Mouse (Mus musculus): ENCODE measurements around the gene Krtap4-7. TPM values are rescaled to one million over a fixed set of nuclear protein-coding genes. Genes with fewer than 3 reads are reported as not detected.
A peak's percentile ranks its signal among the peaks of the same experiment; 100 is the strongest.

Gene Krtap4-7
- polyA plus RNA-seq, 1 experiment from 2014 or later = not detected

DNA sequence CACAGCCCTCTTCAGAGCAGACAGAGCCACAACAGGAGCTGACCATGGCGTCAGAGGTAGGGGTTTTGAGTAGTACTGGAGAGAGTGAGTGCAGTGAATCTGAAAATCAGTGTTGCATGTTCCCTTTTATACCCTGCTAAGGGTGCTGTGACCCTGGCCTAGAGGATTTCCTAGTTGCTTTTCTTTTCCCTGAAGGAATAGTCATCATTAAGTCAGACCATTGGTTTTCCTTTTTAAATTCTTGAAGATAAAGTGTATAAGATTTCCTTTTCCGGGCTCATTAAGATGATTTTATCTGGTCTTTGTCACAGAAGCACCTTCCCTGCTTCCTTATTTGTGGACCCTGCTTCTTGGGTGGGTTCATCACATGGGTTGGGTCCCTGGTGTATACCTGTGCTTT, 6.2 kb upstream of the Krtap4-7 start, which contains the start of gene Gm11555:
Gene Gm11555, minus strand, starts transcription at position 101 of the 400 bp plus-strand sequence.
- Histone ChIP-seq H3K4me1 (ENCODE audit: control insufficient read depth, insufficient read depth, low read length) (no peaks in the 10 kb centered on the region), H3K27me3 (ENCODE audit: control insufficient read depth, insufficient read depth, low read length) (no peaks in the 10 kb centered on the region), H3K9ac (ENCODE audit: low read length) (no peak within 1 kb of the TSS), H3K27ac (ENCODE audit: low read depth, low read length) (no peak within 1 kb of the TSS), H3K9me3 (ENCODE audit: control insufficient read depth, low read length) (no peaks in the 10 kb centered on the region), H3K36me3 (ENCODE audit: control insufficient read depth, insufficient read depth, low read length) (no peaks in the 10 kb centered on the region), H3K4me3 (ENCODE audit: low read depth, low read length) (no peak within 1 kb of the TSS), H3K4me2 (no peak within 1 kb of the TSS)
- ATAC-seq (ENCODE audit: low FRiP score) = no peak
- no peak for DNase-seq (ENCODE audit: low spot score, missing footprints)
- WGBS = 81% methylated on average over 2 of the region's 2 CpGs

DNA sequence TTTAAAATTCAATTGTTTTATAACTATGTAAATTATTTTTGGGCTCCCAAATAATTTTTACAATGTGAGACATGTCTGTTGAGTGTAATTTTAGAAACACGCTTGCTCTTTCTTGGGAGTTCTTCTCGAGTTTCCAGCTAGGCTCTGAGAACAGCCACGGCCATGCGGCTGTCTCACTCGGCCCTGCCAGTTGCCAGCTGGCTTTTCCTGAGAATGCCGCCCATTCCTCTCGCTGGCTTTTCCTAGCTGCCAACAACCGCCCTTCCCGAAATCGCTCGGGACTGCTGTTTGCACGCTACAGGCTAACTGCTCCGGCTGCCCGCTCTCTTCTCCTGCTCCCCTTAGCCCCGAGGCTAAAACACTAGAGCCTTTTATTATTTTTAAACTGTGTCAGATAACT, 2.6 kb upstream of the Krtap4-7 start:
- Histone ChIP-seq H3K9ac (ENCODE audit: low read length) (no peak overlapping the region), H3K4me1 (ENCODE audit: control insufficient read depth, insufficient read depth, low read length) (no peaks in the 10 kb centered on the region), H3K36me3 (ENCODE audit: control insufficient read depth, insufficient read depth, low read length) (no peaks in the 10 kb centered on the region), H3K9me3 (ENCODE audit: control insufficient read depth, low read length) (no peaks in the 10 kb centered on the region), H3K4me3 (ENCODE audit: low read depth, low read length) (no peak overlapping the region), H3K4me2 (no peak overlapping the region), H3K27me3 (ENCODE audit: control insufficient read depth, insufficient read depth, low read length) (no peaks in the 10 kb centered on the region), H3K27ac (ENCODE audit: low read depth, low read length) (no peak overlapping the region)
- DNase-seq (ENCODE audit: low spot score, missing footprints) (no peak), ATAC-seq (ENCODE audit: low FRiP score) (no peak)
- 92% methylated on average over 15 of the region's 15 CpGs for WGBS

GRCm38 (mm10) chr11:99644351-99644750, 462 bp upstream of the Krtap4-7 start:
- DNase-seq (ENCODE audit: low spot score, missing footprints) = no peak
- no peak overlapping the region for H3K4me2 ChIP-seq
- H3K4me3 ChIP-seq (ENCODE audit: low read depth, low read length) = no peak overlapping the region
- no peaks in the 10 kb centered on the region for H3K36me3 ChIP-seq (ENCODE audit: control insufficient read depth, insufficient read depth, low read length)
- H3K9ac ChIP-seq (ENCODE audit: low read length) = no peak overlapping the region
- H3K27ac ChIP-seq (ENCODE audit: low read depth, low read length) = no peak overlapping the region
- H3K4me1 ChIP-seq (ENCODE audit: control insufficient read depth, insufficient read depth, low read length) = no peaks in the 10 kb centered on the region
- 86% methylated on average over 3 of the region's 3 CpGs for WGBS
- ATAC-seq (ENCODE audit: low FRiP score) = no peak
- no peaks in the 10 kb centered on the region for H3K27me3 ChIP-seq (ENCODE audit: control insufficient read depth, insufficient read depth, low read length)
- no peaks in the 10 kb centered on the region for H3K9me3 ChIP-seq (ENCODE audit: control insufficient read depth, low read length)

DNA sequence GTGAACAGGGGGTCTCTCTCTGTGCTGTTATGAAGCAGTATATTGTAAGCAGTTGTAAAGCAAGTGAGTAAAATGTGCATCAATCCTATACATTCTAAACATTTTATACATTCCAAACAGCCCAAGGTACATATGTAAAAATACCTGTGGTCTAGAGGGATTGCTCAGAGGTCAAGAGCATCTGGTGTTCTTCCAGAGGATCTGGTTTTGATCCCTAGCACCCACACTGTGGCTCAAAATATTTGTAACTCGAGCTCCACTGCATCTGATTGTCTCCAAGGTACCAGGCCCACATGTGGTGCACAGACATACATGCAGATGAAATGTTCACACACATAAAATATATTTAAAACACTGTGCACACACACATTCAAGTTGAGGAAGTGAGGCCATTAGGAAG, 3.0 kb downstream of the Krtap4-7 start:
- ATAC-seq (ENCODE audit: low FRiP score) (no peak), DNase-seq (ENCODE audit: low spot score, missing footprints) (no peak)
- H3K4me2 ChIP-seq = no peak overlapping the region
- no peak overlapping the region for H3K4me3 ChIP-seq (ENCODE audit: low read depth, low read length)
- no peaks in the 10 kb centered on the region for H3K9me3 ChIP-seq (ENCODE audit: control insufficient read depth, low read length)
- H3K4me1 ChIP-seq (ENCODE audit: control insufficient read depth, insufficient read depth, low read length) = no peaks in the 10 kb centered on the region
- H3K27me3 ChIP-seq (ENCODE audit: control insufficient read depth, insufficient read depth, low read length) = no peaks in the 10 kb centered on the region
- no peaks in the 10 kb centered on the region for H3K36me3 ChIP-seq (ENCODE audit: control insufficient read depth, insufficient read depth, low read length)
- H3K9ac ChIP-seq (ENCODE audit: low read length) = no peak overlapping the region
- H3K27ac ChIP-seq (ENCODE audit: low read depth, low read length) = no peak overlapping the region
- 61% methylated on average over 1 of the region's 1 CpGs for WGBS

DNA sequence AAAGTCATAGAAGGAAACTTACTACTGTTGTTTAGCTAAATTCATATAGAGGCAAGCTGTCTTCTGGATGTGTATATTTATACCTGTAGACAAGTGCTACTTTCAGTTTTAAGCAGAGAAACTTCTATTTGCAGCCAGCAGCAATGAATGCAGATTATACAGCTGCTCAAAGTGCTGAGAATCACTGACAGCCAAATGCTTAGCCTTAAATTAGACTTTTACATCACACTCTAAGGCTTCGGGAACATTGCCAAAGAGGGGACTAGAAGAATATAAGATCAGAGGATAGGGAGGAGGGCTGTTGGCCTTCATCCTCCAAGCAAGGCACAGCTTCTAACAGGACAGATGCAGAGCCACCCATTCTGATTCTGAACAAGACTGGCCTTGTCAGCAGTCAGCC, 6.8 kb downstream of the Krtap4-7 start:
- H3K27me3 ChIP-seq (ENCODE audit: control insufficient read depth, insufficient read depth, low read length) = no peaks in the 10 kb centered on the region
- ATAC-seq (ENCODE audit: low FRiP score) = no peak
- H3K4me1 ChIP-seq (ENCODE audit: control insufficient read depth, insufficient read depth, low read length) = no peaks in the 10 kb centered on the region
- WGBS = 92% methylated on average over 1 of the region's 1 CpGs
- no peak overlapping the region for H3K9ac ChIP-seq (ENCODE audit: low read length)
- no peak overlapping the region for H3K27ac ChIP-seq (ENCODE audit: low read depth, low read length)
- H3K4me2 ChIP-seq = no peak overlapping the region
- no peaks in the 10 kb centered on the region for H3K9me3 ChIP-seq (ENCODE audit: control insufficient read depth, low read length)
- no peak overlapping the region for H3K4me3 ChIP-seq (ENCODE audit: low read depth, low read length)
- H3K36me3 ChIP-seq (ENCODE audit: control insufficient read depth, insufficient read depth, low read length) = no peaks in the 10 kb centered on the region
- DNase-seq (ENCODE audit: low spot score, missing footprints) = no peak

GRCm38 (mm10) chr11:99634653-99635134, 9.2 kb downstream of the Krtap4-7 start, which contains the start of gene Krtap4-2:
Gene Krtap4-2 (minus strand): TSS chr11:99635084.
- Histone ChIP-seq H3K27ac (ENCODE audit: low read depth, low read length) (no peak within 1 kb of the TSS), H3K4me3 (ENCODE audit: low read depth, low read length) (no peak within 1 kb of the TSS), H3K9me3 (ENCODE audit: control insufficient read depth, low read length) (no peaks in the 10 kb centered on the region)

DNA sequence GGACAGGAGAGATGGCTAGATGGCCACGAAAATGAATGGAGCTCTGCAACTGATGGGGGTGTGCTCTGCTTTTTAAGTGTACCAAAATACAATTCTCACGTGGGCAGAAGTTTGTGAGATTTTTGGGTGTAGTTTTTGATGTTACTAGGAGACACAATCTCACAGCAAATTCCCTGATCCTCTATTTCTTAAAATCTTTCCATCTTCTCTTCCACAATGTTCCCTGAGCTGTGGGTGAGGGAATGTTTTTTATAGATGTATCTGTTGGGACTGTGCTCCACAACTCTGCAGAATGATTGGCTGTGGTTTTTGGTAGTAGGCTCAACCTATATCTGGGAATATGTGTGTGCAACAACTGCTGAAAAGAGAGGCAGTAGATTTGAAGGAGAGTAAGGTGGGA, 10.6 kb downstream of the Krtap4-7 start:
- H3K4me3 ChIP-seq (ENCODE audit: low read depth, low read length) = no peak overlapping the region
- H3K4me1 ChIP-seq (ENCODE audit: control insufficient read depth, insufficient read depth, low read length) = no peaks in the 10 kb centered on the region
- DNase-seq (ENCODE audit: low spot score, missing footprints) = no peak
- H3K9ac ChIP-seq (ENCODE audit: low read length) = no peak overlapping the region
- ATAC-seq (ENCODE audit: low FRiP score) = no peak
- no peaks in the 10 kb centered on the region for H3K9me3 ChIP-seq (ENCODE audit: control insufficient read depth, low read length)
- WGBS = 79% methylated on average over 2 of the region's 2 CpGs
- H3K27ac ChIP-seq (ENCODE audit: low read depth, low read length) = no peak overlapping the region
- H3K27me3 ChIP-seq (ENCODE audit: control insufficient read depth, insufficient read depth, low read length) = no peaks in the 10 kb centered on the region
- H3K4me2 ChIP-seq = no peak overlapping the region
- no peaks in the 10 kb centered on the region for H3K36me3 ChIP-seq (ENCODE audit: control insufficient read depth, insufficient read depth, low read length)

More at GRCm38 (mm10) chr11:99634653-99635134, 9.2 kb downstream of the Krtap4-7 start, which contains the start of gene Krtap4-2:
- peak; percentile 88 for DNase-seq (ENCODE audit: low spot score, missing footprints)
- no peak within 1 kb of the TSS for H3K4me2 ChIP-seq
- no peaks in the 10 kb centered on the region for H3K36me3 ChIP-seq (ENCODE audit: control insufficient read depth, insufficient read depth, low read length)
- no peaks in the 10 kb centered on the region for H3K4me1 ChIP-seq (ENCODE audit: control insufficient read depth, insufficient read depth, low read length)
- no peaks in the 10 kb centered on the region for H3K27me3 ChIP-seq (ENCODE audit: control insufficient read depth, insufficient read depth, low read length)
- no peak within 1 kb of the TSS for H3K9ac ChIP-seq (ENCODE audit: low read length)
- WGBS = 41% methylated on average over 8 of the region's 8 CpGs
- no peak for ATAC-seq (ENCODE audit: low FRiP score)

DNA sequence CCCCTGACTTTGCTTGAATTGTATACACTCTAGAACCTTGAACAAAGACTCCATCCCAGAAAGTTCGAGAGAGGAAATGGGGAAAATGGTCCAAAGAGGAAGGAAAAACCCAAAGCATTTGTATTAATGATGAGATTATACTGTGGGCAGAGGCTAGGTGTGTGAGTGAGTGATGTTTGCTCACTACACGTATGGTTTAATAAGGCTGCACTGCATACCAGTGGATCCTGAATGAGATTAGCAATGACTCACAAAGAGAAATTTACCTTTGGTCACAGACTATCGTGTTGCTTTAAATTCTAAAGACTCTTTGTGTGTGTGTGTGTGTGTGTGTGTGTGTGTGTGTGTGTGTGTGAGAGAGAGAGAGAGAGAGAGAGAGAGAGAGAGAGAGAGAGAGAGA, 13.0 kb downstream of the Krtap4-7 start:
- ATAC-seq (ENCODE audit: low FRiP score) = no peak
- no peak overlapping the region for H3K27ac ChIP-seq (ENCODE audit: low read depth, low read length)
- no peaks in the 10 kb centered on the region for H3K4me1 ChIP-seq (ENCODE audit: control insufficient read depth, insufficient read depth, low read length)
- no peak overlapping the region for H3K4me3 ChIP-seq (ENCODE audit: low read depth, low read length)
- H3K4me2 ChIP-seq = no peak overlapping the region
- H3K9ac ChIP-seq (ENCODE audit: low read length) = no peak overlapping the region
- DNase-seq (ENCODE audit: low spot score, missing footprints) = no peak
- no peaks in the 10 kb centered on the region for H3K27me3 ChIP-seq (ENCODE audit: control insufficient read depth, insufficient read depth, low read length)
- H3K36me3 ChIP-seq (ENCODE audit: control insufficient read depth, insufficient read depth, low read length) = no peaks in the 10 kb centered on the region
- no peaks in the 10 kb centered on the region for H3K9me3 ChIP-seq (ENCODE audit: control insufficient read depth, low read length)
- 75% methylated on average over 3 of the region's 3 CpGs for WGBS

DNA sequence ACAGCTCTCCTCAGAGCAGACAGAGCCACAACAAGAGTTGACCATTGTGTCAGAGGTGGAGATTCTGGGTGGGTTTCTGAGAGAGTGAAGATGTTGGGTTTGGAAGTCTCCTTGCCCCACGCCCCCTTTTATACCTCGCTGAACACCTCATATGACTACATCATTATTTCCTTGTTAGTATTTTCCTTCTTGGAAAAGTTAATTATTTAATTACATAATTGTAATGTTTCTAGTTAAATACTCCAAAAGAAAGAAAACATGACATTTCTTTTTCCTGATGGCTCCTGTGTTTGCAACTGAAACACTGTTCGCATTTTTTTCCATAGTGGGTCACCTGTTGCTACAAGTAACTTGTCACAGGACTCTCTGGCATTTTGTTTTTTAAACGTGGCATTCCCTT, 15.8 kb downstream of the Krtap4-7 start, which contains the start of gene Krtap4-1:
Gene Krtap4-1, minus strand, starts transcription at position 101 of the 400 bp plus-strand sequence.
- H3K36me3 ChIP-seq (ENCODE audit: control insufficient read depth, insufficient read depth, low read length) = no peaks in the 10 kb centered on the region
- H3K9ac ChIP-seq (ENCODE audit: low read length) = no peak within 1 kb of the TSS
- ATAC-seq (ENCODE audit: low FRiP score) (no peak), DNase-seq (ENCODE audit: low spot score, missing footprints) (no peak)
- no peak within 1 kb of the TSS for H3K4me3 ChIP-seq (ENCODE audit: low read depth, low read length)
- H3K9me3 ChIP-seq (ENCODE audit: control insufficient read depth, low read length) = no peaks in the 10 kb centered on the region
- H3K27ac ChIP-seq (ENCODE audit: low read depth, low read length) = no peak within 1 kb of the TSS
- no peaks in the 10 kb centered on the region for H3K27me3 ChIP-seq (ENCODE audit: control insufficient read depth, insufficient read depth, low read length)
- WGBS = 86% methylated on average over 4 of the region's 4 CpGs
- no peak within 1 kb of the TSS for H3K4me2 ChIP-seq
- no peaks in the 10 kb centered on the region for H3K4me1 ChIP-seq (ENCODE audit: control insufficient read depth, insufficient read depth, low read length)
